Mouse (Mus musculus) cerebellum, adult 2 months (tissue): Measurements from ENCODE around the gene Phkg2. TPM values are rescaled to one million over a fixed set of nuclear protein-coding genes. Genes with fewer than 3 reads are reported as not detected.
A peak's percentile ranks its signal among the peaks of the same experiment; 100 is the strongest.

Experiments
- DNase-seq, 2 experiments: peaks; one replicate each; pipeline ENCODE4 v3.0.0; 2021
- H3K27ac ChIP-seq: fragments of 200-500 bp; 2 replicates; pipeline ENCODE4 v1.5.1; 2012; ENCODE audit warnings: low read length, control low read depth, inconsistent platforms; ENCODE audit not compliant: insufficient read depth
- H3K27me3 ChIP-seq: fragments of 200-500 bp; 2 replicates; pipeline ENCODE4 v1.6.1; 2012; ENCODE audit warnings: inconsistent platforms, mild to moderate bottlenecking, low read length, moderate library complexity; ENCODE audit not compliant: control insufficient read depth, insufficient read depth
- H3K4me1 ChIP-seq: fragments of 200-500 bp; 2 replicates; pipeline ENCODE4 v1.6.1; 2011; ENCODE audit warnings: low read length; ENCODE audit not compliant: control insufficient read depth, insufficient read depth
- H3K4me3 ChIP-seq: fragments of 200-500 bp; replicated peaks from 2 replicates; pipeline ENCODE3; 2011; ENCODE audit warnings: mild to moderate bottlenecking, low read depth, low read length, control low read depth; ENCODE audit not compliant: insufficient read depth
- CTCF ChIP-seq: fragments of 200-500 bp; IDR thresholded peaks from 2 replicates; pipeline ENCODE4 v1.5.1; 2011; ENCODE audit warnings: low read depth, mild to moderate bottlenecking, control low read depth, low read length, moderate library complexity, borderline replicate concordance; ENCODE audit not compliant: insufficient read depth
- POLR2A ChIP-seq: fragments of 200-500 bp; IDR thresholded peaks from 2 replicates; pipeline ENCODE4 v1.6.1; 2011; ENCODE audit warnings: low read length, control low read depth, borderline replicate concordance; ENCODE audit not compliant: insufficient read depth
- WGBS: fragments of 180-500 bp; shearing (Covaris S2); methylation state at CpG from one replicate; pipeline ENCODE4 v1.1.7; 2018; 5-methylcytosine and 5-hydroxymethylcytosine counted together
- polyA plus RNA-seq: library from polyadenylated mRNA; depleted of rRNA; stranded (reverse); fragments of >200 nt; gene quantifications from 2 replicates; pipeline ENCODE4 v1.2.3, GENCODE M21; 2012

Phkg2 gene
- polyA plus RNA-seq, 1 experiment = 161 TPM

GRCm38 (mm10) chr7:127607150-127607549 lies 34.0 kb downstream of the Phkg2 start:
- H3K4me3 ChIP-seq = no peak overlapping the region
- DNase-seq = no peak
- no peak for TF ChIP-seq POLR2A
- TF ChIP-seq CTCF = no peak
- H3K27ac ChIP-seq = no peak overlapping the region
- H3K27me3 ChIP-seq = no peaks in the 10 kb centered on the region
- H3K4me1 ChIP-seq = no peaks in the 10 kb centered on the region
- WGBS = 84% methylated on average over 6 of the region's 6 CpGs

DNA sequence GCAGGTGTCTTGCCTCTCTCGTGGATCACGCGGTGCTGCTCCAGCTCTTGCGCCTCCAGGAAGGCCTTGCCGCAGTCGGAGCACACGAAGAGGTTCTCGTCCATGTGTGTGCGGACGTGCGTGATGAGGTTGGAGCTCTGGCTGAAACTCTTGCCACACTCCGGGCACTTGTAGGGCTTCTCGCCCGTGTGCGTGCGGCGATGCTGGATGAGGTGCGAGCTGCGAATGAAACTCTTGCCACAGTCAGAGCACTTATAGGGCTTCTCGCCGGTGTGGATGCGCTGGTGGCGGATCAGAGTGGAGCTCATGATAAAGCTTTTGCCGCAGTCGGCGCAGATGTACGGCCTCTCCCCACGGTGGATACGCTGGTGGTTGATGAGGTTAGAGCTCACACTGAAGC lies 37.9 kb downstream of the Phkg2 start:
- 95% methylated on average over 29 of the region's 29 CpGs for WGBS
- Histone ChIP-seq H3K27ac (no peak overlapping the region), H3K27me3 (no peaks in the 10 kb centered on the region), H3K4me1 (no peaks in the 10 kb centered on the region; the same call in none of the 2 replicates), H3K4me3 (no peak overlapping the region)
- TF ChIP-seq CTCF = no peak
- TF ChIP-seq POLR2A = no peak
- DNase-seq = no peak

- H3K27me3 ChIP-seq = no peaks in the 10 kb centered on the region
- no peak overlapping the region for H3K4me3 ChIP-seq
- WGBS = 95% methylated on average over 26 of the region's 26 CpGs
- no peak overlapping the region for H3K27ac ChIP-seq
- H3K4me1 ChIP-seq = peaks cover 2% of the 10 kb centered on the region
- TF ChIP-seq POLR2A (no peak), CTCF (no peak)
- peak in 1 of 2 experiments; percentile 9 for DNase-seq
Observed at GRCm38 (mm10) chr7:127611561-127611960, 38.4 kb downstream of the Phkg2 start.

- Histone ChIP-seq H3K4me1 (peaks cover 2% of the 10 kb centered on the region), H3K27ac (no peak overlapping the region), H3K27me3 (no peaks in the 10 kb centered on the region), H3K4me3 (no peak overlapping the region)
- TF ChIP-seq POLR2A (no peak), CTCF (no peak)
- 64% methylated on average over 8 of the region's 8 CpGs for WGBS
- no peak for DNase-seq
Observed at GRCm38 (mm10) chr7:127613501-127613900, 40.4 kb downstream of the Phkg2 start.

GRCm38 (mm10) chr7:127614091-127614490 lies 41.0 kb downstream of the Phkg2 start:
- H3K4me3 ChIP-seq = peak overlapping the region; percentile 98
- H3K27me3 ChIP-seq = no peaks in the 10 kb centered on the region
- DNase-seq = no peak
- peaks cover 2% of the 10 kb centered on the region for H3K4me1 ChIP-seq
- WGBS = 10% methylated on average over 8 of the region's 8 CpGs
- TF ChIP-seq CTCF = no peak
- no peak for TF ChIP-seq POLR2A
- no peak overlapping the region for H3K27ac ChIP-seq

DNA sequence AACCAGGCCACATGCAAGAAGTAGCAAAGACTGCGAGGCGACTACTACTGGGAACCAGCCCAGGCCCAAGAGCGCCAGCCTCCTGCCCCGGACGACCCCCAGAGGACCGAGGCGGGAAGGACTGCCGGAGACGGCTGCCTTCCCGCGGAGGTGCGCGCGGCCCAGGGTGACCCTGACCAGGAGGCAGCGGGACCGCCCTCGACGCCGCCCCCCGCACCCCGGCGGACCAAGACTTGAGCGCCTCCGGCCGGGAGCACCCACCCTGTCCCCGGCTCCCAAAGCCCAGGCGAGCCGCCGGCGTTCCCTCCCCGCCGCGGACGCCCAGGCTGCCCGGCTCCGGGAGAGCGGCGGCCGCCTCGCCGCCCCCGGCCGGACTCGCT lies 41.4 kb downstream of the Phkg2 start:
- TF ChIP-seq CTCF (no peak), POLR2A (no peak)
- DNase-seq = peak in 1 of 2 experiments; percentile 51
- no peaks in the 10 kb centered on the region for H3K27me3 ChIP-seq
- H3K4me3 ChIP-seq = peak overlapping the region; percentile 98
- under 1% methylated on average over 43 of the region's 44 CpGs for WGBS
- H3K27ac ChIP-seq = no peak overlapping the region
- peaks cover 2% of the 10 kb centered on the region for H3K4me1 ChIP-seq

- peak; percentile 80 for DNase-seq
- peaks cover 2% of the 10 kb centered on the region for H3K4me1 ChIP-seq
- under 1% methylated on average over 48 of the region's 50 CpGs for WGBS
- TF ChIP-seq CTCF = no peak
- TF ChIP-seq POLR2A = peak; percentile 27; the same call in 1 of the 2 replicates
- H3K27ac ChIP-seq = peak within 1 kb of the TSS; percentile 83
- H3K4me3 ChIP-seq = peak within 1 kb of the TSS; percentile 98
- H3K27me3 ChIP-seq = no peaks in the 10 kb centered on the region
Observed at GRCm38 (mm10) chr7:127614891-127615843, 42.0 kb downstream of the Phkg2 start, which contains the start of gene Zfp629. TSS of gene Zfp629 (minus strand) at chr7:127615797.

DNA sequence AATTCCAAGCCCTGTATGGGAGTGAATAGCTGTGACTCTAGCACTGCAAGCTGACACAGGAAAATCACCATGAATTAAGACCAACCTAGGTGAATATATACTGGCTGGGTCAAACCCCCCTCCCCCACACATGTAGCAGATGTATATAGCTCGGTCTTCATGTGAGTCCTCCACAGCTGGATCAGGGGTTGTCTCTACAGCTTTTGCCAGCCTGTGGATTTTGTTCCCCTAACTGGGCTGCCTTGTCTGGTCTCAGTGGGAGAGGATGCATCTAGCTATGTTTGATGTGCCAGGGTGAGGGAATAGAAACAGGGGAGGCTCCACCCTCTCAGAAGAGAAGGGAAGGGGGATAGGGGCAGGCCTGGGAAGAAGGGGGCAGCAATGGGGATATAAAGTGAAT lies 43.2 kb downstream of the Phkg2 start:
- TF ChIP-seq POLR2A (no peak), CTCF (no peak)
- DNase-seq = no peak
- H3K27me3 ChIP-seq = no peaks in the 10 kb centered on the region
- no peak overlapping the region for H3K27ac ChIP-seq
- WGBS = 29% methylated on average over 1 of the region's 1 CpGs
- peaks cover 2% of the 10 kb centered on the region for H3K4me1 ChIP-seq
- H3K4me3 ChIP-seq = no peak overlapping the region
